Mouse (Mus musculus) heart, adult 2 months (tissue): ENCODE results near the gene Borcs5.

ENCODE experiments used
- CTCF ChIP-seq: fragments of 200-600 bp; IDR thresholded peaks from 2 replicates; pipeline ENCODE4 v1.8.1; 2022; ENCODE audit warnings: antibody characterized with exemption, mild to moderate bottlenecking, moderate library complexity
- EP300 ChIP-seq: fragments of 200-500 bp; IDR thresholded peaks from 2 replicates; pipeline ENCODE4 v1.6.1; 2011; ENCODE audit warnings: low read depth, low read length, control low read depth; ENCODE audit not compliant: insufficient read depth

GRCm38 (mm10) chr6:134630447-134630846, 8.9 kb upstream of the Borcs5 start:
- no peak for TF ChIP-seq EP300
- no peak for TF ChIP-seq CTCF
